ENCODE assay signal across 30 mouse cellular contexts in genomic region chr2:153411557-153411956, GRCm38 (mm10).
A peak's percentile ranks its signal among the peaks of the same experiment; 100 is the strongest.
DNase-seq lines count a peak whose midpoint lies in the region; ATAC-seq and TF ChIP-seq lines count a peak whose summit lies in the region.
"Had no signal": no experiment of that assay in that cellular context is flagged by ENCODE, and none has a peak within 500 bp of the region (broad histone marks: within the 10 kb centered on the region; RNA-seq: fewer than 3 reads in every experiment).

No protein-coding gene starts in this region.

- H3K27ac ChIP-seq in kidney, embryonic 14.5 days (ENCODE audit: low read depth, low read length): no peak overlapping the region
- H3K27ac ChIP-seq in midbrain, embryonic 14.5 days (replicated peaks; ENCODE audit: low read depth, low read length): 0 out of 2 replicates have a peak overlapping the region, but pooled peaks have one; percentile 5
- H3K27ac ChIP-seq in midbrain, embryonic 10.5 days (replicated peaks): no peak overlapping the region; the same call in 1 of the 2 replicates
- H3K27ac ChIP-seq: embryonic facial prominence, embryonic 10.5 days; embryonic facial prominence, embryonic 15.5 days; hindbrain, postnatal 0 days; intestine, embryonic 15.5 days; limb, embryonic 12.5 days had no signal

- no peak for TF ChIP-seq POLR2A in myocyte (IDR thresholded peaks at IDR 0.05; ENCODE audit: insufficient read length, low read depth)

- DNase-seq in kidney, postnatal 10 days: peak; percentile 46
- DNase-seq in midbrain, embryonic 14.5 days: no peak
- no peak for DNase-seq in midbrain, embryonic 10.5 days (ENCODE audit: low spot score)
- no peak for DNase-seq in natural killer cell, adult 2 months (ENCODE audit: low spot score in 2 of 2)
- DNase-seq: adrenal gland, adult 2 months; adrenal gland, postnatal 36 days; B cell, adult 2 months; cerebellum, adult 18-20 months; gastrocnemius, postnatal 14 days; heart, adult 11 months; heart, postnatal 10 days; kidney, adult 2 months; layer of hippocampus, adult 9-11 months; lung, adult 18-20 months; lung, postnatal 4 days; right cerebral cortex, adult 18-20 months; spleen, adult 18-20 months; thymus, postnatal 25 days had no signal

- no peaks in the 10 kb centered on the region for H3K27me3 ChIP-seq in kidney, embryonic 14.5 days (ENCODE audit: control insufficient read depth, insufficient read depth, low read length)
- H3K27me3 ChIP-seq in midbrain, embryonic 14.5 days (ENCODE audit: control insufficient read depth, insufficient read depth, low read length): no peaks in the 10 kb centered on the region
- H3K27me3 ChIP-seq in midbrain, embryonic 10.5 days (ENCODE audit: low read depth, poor library complexity, severe bottlenecking): no peaks in the 10 kb centered on the region
- no peaks in the 10 kb centered on the region for H3K27me3 ChIP-seq in myocyte (ENCODE audit: control insufficient read depth, insufficient read depth, insufficient read length)
- H3K27me3 ChIP-seq: embryonic facial prominence, embryonic 15.5 days; heart, embryonic 12.5 days; intestine, embryonic 15.5 days; limb, embryonic 12.5 days; liver, embryonic 12.5 days had no signal

- H3K4me3 ChIP-seq in kidney, embryonic 14.5 days (ENCODE audit: low read length): no peak overlapping the region
- no peak overlapping the region for H3K4me3 ChIP-seq in midbrain, embryonic 14.5 days (replicated peaks; ENCODE audit: low read depth, low read length)
- no peak overlapping the region for H3K4me3 ChIP-seq in midbrain, embryonic 10.5 days
- H3K4me3 ChIP-seq in myocyte: no peak overlapping the region
- H3K4me3 ChIP-seq: embryonic facial prominence, embryonic 10.5 days; embryonic facial prominence, embryonic 15.5 days; heart, embryonic 12.5 days; intestine, embryonic 15.5 days; limb, embryonic 12.5 days; liver, embryonic 12.5 days had no signal

- WGBS in kidney, embryonic 14.5 days: 76% methylated on average over 9 of the region's 9 CpGs
- 69% methylated on average over 9 of the region's 9 CpGs for WGBS in midbrain, embryonic 14.5 days
- WGBS in midbrain, embryonic 10.5 days: 75% methylated on average over 9 of the region's 9 CpGs

- no peak overlapping the region for H3K9ac ChIP-seq in kidney, embryonic 14.5 days (ENCODE audit: low read depth, low read length)
- no peak overlapping the region for H3K9ac ChIP-seq in midbrain, embryonic 14.5 days (replicated peaks; ENCODE audit: low read length)
- H3K9ac ChIP-seq: embryonic facial prominence, embryonic 15.5 days; heart, embryonic 12.5 days; intestine, embryonic 15.5 days; limb, embryonic 12.5 days; liver, embryonic 12.5 days had no signal

- H3K36me3 ChIP-seq in kidney, embryonic 14.5 days (ENCODE audit: control insufficient read depth, insufficient read depth, low read length): peaks cover 76% of the 10 kb centered on the region
- H3K36me3 ChIP-seq in midbrain, embryonic 14.5 days (ENCODE audit: control insufficient read depth, insufficient read depth, low read length): peaks cover 100% of the 10 kb centered on the region
- peaks cover 91% of the 10 kb centered on the region for H3K36me3 ChIP-seq in midbrain, embryonic 10.5 days
- H3K36me3 ChIP-seq in myocyte (ENCODE audit: control insufficient read depth, insufficient read depth): no peaks in the 10 kb centered on the region

- H3K4me1 ChIP-seq in kidney, embryonic 14.5 days (ENCODE audit: control insufficient read depth, insufficient read depth, low read length): no peaks in the 10 kb centered on the region
- no peaks in the 10 kb centered on the region for H3K4me1 ChIP-seq in midbrain, embryonic 14.5 days (ENCODE audit: control insufficient read depth, insufficient read depth, low read length)
- peaks cover 4% of the 10 kb centered on the region; the same call in 1 of the 2 replicates for H3K4me1 ChIP-seq in midbrain, embryonic 10.5 days
- H3K4me1 ChIP-seq: embryonic facial prominence, embryonic 15.5 days; limb, embryonic 12.5 days had no signal

- no peak overlapping the region for H3ac ChIP-seq in myocyte (ENCODE audit: control insufficient read depth, insufficient read length)

- H3K79me2 ChIP-seq in myocyte (ENCODE audit: control insufficient read depth, insufficient read depth): no peaks in the 10 kb centered on the region

- H3K4me2 ChIP-seq in kidney, embryonic 14.5 days (replicated peaks; ENCODE audit: low read depth, low read length): no peak overlapping the region
- H3K4me2 ChIP-seq in midbrain, embryonic 14.5 days (ENCODE audit: low read length): no peak overlapping the region
- H3K4me2 ChIP-seq in myocyte (ENCODE audit: low read depth): no peak overlapping the region
- H3K4me2 ChIP-seq: embryonic facial prominence, embryonic 15.5 days; heart, embryonic 12.5 days; intestine, embryonic 15.5 days; limb, embryonic 12.5 days; liver, embryonic 12.5 days had no signal

- H3K9me3 ChIP-seq in kidney, embryonic 14.5 days (ENCODE audit: control insufficient read depth, low read length): no peaks in the 10 kb centered on the region
- no peaks in the 10 kb centered on the region for H3K9me3 ChIP-seq in midbrain, embryonic 14.5 days (ENCODE audit: control insufficient read depth, low read length)
- no peaks in the 10 kb centered on the region for H3K9me3 ChIP-seq in midbrain, embryonic 10.5 days (replicated peaks)
- H3K9me3 ChIP-seq: embryonic facial prominence, embryonic 10.5 days; embryonic facial prominence, embryonic 15.5 days; heart, embryonic 12.5 days; intestine, embryonic 15.5 days; limb, embryonic 12.5 days; liver, embryonic 12.5 days had no signal

- ATAC-seq in kidney, embryonic 14.5 days (ENCODE audit: low FRiP score, low TSS enrichment): no peak
- no peak for ATAC-seq in midbrain, embryonic 14.5 days (ENCODE audit: low FRiP score, low TSS enrichment)
- ATAC-seq in hematopoietic stem cell, adult 5-6 weeks (replicated peaks in 1 of 2; ENCODE audit: insufficient read depth in 1 of 2, low FRiP score in 2 of 2, low TSS enrichment in 1 of 2, low read depth in 1 of 2, poor library complexity in 2 of 2, severe bottlenecking in 2 of 2): peak; percentile 72 to 80
- ATAC-seq: forebrain, embryonic 14.5 days; hindbrain, postnatal 0 days; intestine, embryonic 15.5 days; liver, embryonic 12.5 days; lung, postnatal 0 days had no signal

TF ChIP-seq in myocyte, 11 proteins besides CTCF, POLR2A, EP300 and RAD21:
- TF ChIP-seq POLR2AphosphoS2 (IDR thresholded peaks at IDR 0.05; ENCODE audit: insufficient read length, low read depth) (peak; percentile 42), MYOG (IDR thresholded peaks at IDR 0.05; ENCODE audit: control insufficient read depth in 1 of 3, insufficient read depth in 1 of 3, insufficient read length in 2 of 3, low read depth in 2 of 3) (no peak)

Comparison
In these comparisons a context has a peak if more than half of its experiments do, and no peak if none do; other contexts are left out.
1. ATAC-seq: peak in hematopoietic stem cell, adult 5-6 weeks (2 of 2); none in kidney, embryonic 14.5 days (single experiment) and midbrain, embryonic 14.5 days (single experiment).